Mouse (Mus musculus) CH12.LX (cell line): Measurements from ENCODE around the gene Gm44973. TPM values are rescaled to one million over a fixed set of nuclear protein-coding genes. Genes with fewer than 3 reads are reported as not detected.
A peak's percentile ranks its signal among the peaks of the same experiment; 100 is the strongest.

Source experiments
- DNase-seq: peaks from one replicate; pipeline ENCODE4 v3.0.0-alpha.2; 2013; ENCODE audit errors: extremely low read depth
- H3K27ac ChIP-seq: 2 replicates; pipeline ENCODE4 v1.5.1; 2012; ENCODE audit warnings: low read depth, mild to moderate bottlenecking, control low read depth, moderate library complexity; ENCODE audit not compliant: insufficient read depth
- H3K27me3 ChIP-seq: replicated peaks from 2 replicates; pipeline ENCODE3; 2012; ENCODE audit warnings: inconsistent platforms
- H3K36me3 ChIP-seq, 2 experiments: replicated peaks in 1 of 2; 2 replicates each; pipeline versions ENCODE3 to v1.6.1; 2012; ENCODE audit warnings: inconsistent platforms in 1 of 2, low read length in 1 of 2, mild to moderate bottlenecking in 1 of 2, mixed read lengths in 1 of 2, moderate library complexity in 1 of 2; ENCODE audit not compliant: control insufficient read depth in 1 of 2, insufficient read depth in 1 of 2
- H3K4me1 ChIP-seq, 2 experiments: 2 replicates each; pipeline ENCODE4 v1.6.1; 2012; ENCODE audit warnings: inconsistent platforms in 1 of 2, moderate library complexity in 1 of 2; ENCODE audit not compliant: insufficient read depth in 2 of 2, control insufficient read depth in 1 of 2
- H3K4me2 ChIP-seq: 2 replicates; pipeline ENCODE4 v1.6.1; 2012; ENCODE audit warnings: low read depth, mild to moderate bottlenecking, control low read depth; ENCODE audit not compliant: poor library complexity, insufficient read depth, severe bottlenecking
- H3K4me3 ChIP-seq, 3 experiments: fragments of 150-350 bp in 1 of 3; sonication (generic) in 1 of 3; replicated peaks in 1 of 3; 2 replicates each; pipeline versions ENCODE3 to v1.5.1; 2011 to 2012; ENCODE audit warnings: low read depth in 2 of 3, low read length in 2 of 3, mild to moderate bottlenecking in 2 of 3, moderate library complexity in 2 of 3, control low read depth in 1 of 3, improper control_type of control experiment in 1 of 3, inconsistent platforms in 1 of 3, mixed read lengths in 1 of 3; ENCODE audit not compliant: poor library complexity in 1 of 3
- H3K79me2 ChIP-seq: replicated peaks from 2 replicates; pipeline ENCODE4 v1.6.1; 2012; ENCODE audit warnings: mild to moderate bottlenecking, moderate library complexity; ENCODE audit not compliant: control insufficient read depth, poor library complexity, insufficient read depth, severe bottlenecking; ENCODE audit errors: extremely low read depth
- H3K9ac ChIP-seq: 2 replicates; pipeline ENCODE4 v1.6.1; 2012; ENCODE audit warnings: low read depth, mild to moderate bottlenecking, control low read depth, moderate library complexity; ENCODE audit not compliant: insufficient read depth
- H3K9me3 ChIP-seq: replicated peaks from 2 replicates; pipeline ENCODE3; 2012; ENCODE audit warnings: low read length, inconsistent platforms, mixed read lengths
- BHLHE40 ChIP-seq: IDR thresholded peaks from 2 replicates; pipeline ENCODE4 v1.6.1; 2011; ENCODE audit warnings: mild to moderate bottlenecking, low read depth, low read length, improper control_type of control experiment
- CHD2 ChIP-seq: IDR thresholded peaks from 2 replicates; pipeline ENCODE4 v1.6.1; 2011; ENCODE audit warnings: low read length, improper control_type of control experiment
- E2F4 ChIP-seq: IDR thresholded peaks from 2 replicates; pipeline ENCODE4 v1.6.1; 2011; ENCODE audit warnings: low read depth, low read length, improper control_type of control experiment; ENCODE audit not compliant: insufficient replicate concordance
- ELF1 ChIP-seq: IDR thresholded peaks from 2 replicates; pipeline ENCODE4 v1.6.1; 2014; ENCODE audit warnings: low read depth, mild to moderate bottlenecking, inconsistent platforms, low read length, improper control_type of control experiment
- EP300 ChIP-seq: IDR thresholded peaks from 2 replicates; pipeline ENCODE4 v1.6.1; 2011; ENCODE audit warnings: low read length, improper control_type of control experiment
- ETS1 ChIP-seq: conservative IDR thresholded peaks from 2 replicates; pipeline ENCODE4 v1.6.1; 2012; ENCODE audit warnings: low read depth, mild to moderate bottlenecking, inconsistent platforms, low read length, improper control_type of control experiment, moderate library complexity
- GABPA ChIP-seq: IDR thresholded peaks from 2 replicates; pipeline ENCODE4 v1.6.1; 2012; ENCODE audit warnings: low read depth, low read length, improper control_type of control experiment, inconsistent platforms; ENCODE audit not compliant: insufficient replicate concordance
- HCFC1 ChIP-seq: IDR thresholded peaks from 2 replicates; pipeline ENCODE4 v1.6.1; 2012; ENCODE audit warnings: low read depth, mild to moderate bottlenecking, inconsistent platforms, low read length, improper control_type of control experiment
- IRF4 ChIP-seq: IDR thresholded peaks from 2 replicates; pipeline ENCODE4 v1.6.1; 2014; ENCODE audit warnings: low read depth, mild to moderate bottlenecking, inconsistent platforms, low read length, improper control_type of control experiment
- MAFK ChIP-seq: IDR thresholded peaks from 2 replicates; pipeline ENCODE4 v1.6.1; 2011; ENCODE audit warnings: low read length, improper control_type of control experiment; ENCODE audit not compliant: insufficient replicate concordance
- MAZ ChIP-seq: IDR thresholded peaks from 2 replicates; pipeline ENCODE4 v1.6.1; 2012; ENCODE audit warnings: low read depth, mild to moderate bottlenecking, inconsistent platforms, low read length, improper control_type of control experiment, moderate library complexity
- MEF2A ChIP-seq: IDR thresholded peaks from 2 replicates; pipeline ENCODE4 v1.6.1; 2014; ENCODE audit warnings: low read depth, mild to moderate bottlenecking, inconsistent platforms, low read length, improper control_type of control experiment, borderline replicate concordance
- MYC ChIP-seq: IDR thresholded peaks from 2 replicates; pipeline ENCODE4 v1.6.1; 2011; ENCODE audit warnings: low read depth, mild to moderate bottlenecking, improper control_type of control experiment, low read length
- NELFE ChIP-seq: IDR thresholded peaks from 2 replicates; pipeline ENCODE4 v1.6.1; 2011; ENCODE audit warnings: low read depth, low read length, improper control_type of control experiment
- NRF1 ChIP-seq: IDR thresholded peaks from 2 replicates; pipeline ENCODE4 v1.6.1; 2014; ENCODE audit warnings: low read depth, mild to moderate bottlenecking, inconsistent platforms, low read length, improper control_type of control experiment, moderate library complexity
- POLR2A ChIP-seq: IDR thresholded peaks from 2 replicates; pipeline ENCODE4 v1.6.1; 2011; ENCODE audit warnings: low read depth, mild to moderate bottlenecking, improper control_type of control experiment, low read length
- POLR2AphosphoS2 ChIP-seq: IDR thresholded peaks from 2 replicates; pipeline ENCODE4 v1.6.1; 2011; ENCODE audit warnings: low read depth, low read length, improper control_type of control experiment
- RAD21 ChIP-seq: IDR thresholded peaks from 2 replicates; pipeline ENCODE4 v1.6.1; 2011; ENCODE audit warnings: low read depth, mild to moderate bottlenecking, low read length, improper control_type of control experiment, moderate library complexity
- RCOR1 ChIP-seq: conservative IDR thresholded peaks from 2 replicates; pipeline ENCODE4 v1.6.1; 2012; ENCODE audit warnings: low read depth, mild to moderate bottlenecking, inconsistent platforms, low read length, improper control_type of control experiment
- SIN3A ChIP-seq: IDR thresholded peaks from 2 replicates; pipeline ENCODE4 v1.6.1; 2012; ENCODE audit warnings: low read length, improper control_type of control experiment, inconsistent platforms
- TBP ChIP-seq: conservative IDR thresholded peaks from 2 replicates; pipeline ENCODE4 v1.6.1; 2011; ENCODE audit warnings: low read depth, low read length, improper control_type of control experiment
- TCF12 ChIP-seq: IDR thresholded peaks from 2 replicates; pipeline ENCODE4 v1.6.1; 2014; ENCODE audit warnings: low read depth, mild to moderate bottlenecking, inconsistent platforms, low read length, improper control_type of control experiment
- USF1 ChIP-seq: IDR thresholded peaks from 2 replicates; pipeline ENCODE4 v1.6.1; 2014; ENCODE audit warnings: low read depth, mild to moderate bottlenecking, inconsistent platforms, low read length, improper control_type of control experiment
- USF2 ChIP-seq: conservative IDR thresholded peaks from 2 replicates; pipeline ENCODE4 v1.6.1; 2011; ENCODE audit warnings: low read depth, low read length, improper control_type of control experiment
- ZKSCAN1 ChIP-seq: IDR thresholded peaks from 2 replicates; pipeline ENCODE4 v1.6.1; 2012; ENCODE audit warnings: low read depth, inconsistent platforms, low read length, improper control_type of control experiment, borderline replicate concordance
- ZNF384 ChIP-seq: IDR thresholded peaks from 2 replicates; pipeline ENCODE4 v1.6.1; 2012; ENCODE audit warnings: low read depth, low read length, improper control_type of control experiment, inconsistent platforms
- dilution Hi-C: fragments of 300-500 bp; cut with MboI; formaldehyde crosslinking; loops from 2 replicates; pipeline ENCODE4 v1.14.3; 2020; ENCODE audit warnings: low sequenced_read_pairs; ENCODE audit not compliant: extremely low pct_unique_long_range_greater_than_20kb, extremely low pct_ligation_motif_present
- in situ Hi-C: fragments of 300-500 bp; cut with MboI; formaldehyde crosslinking; loops from 3 replicates; pipeline ENCODE4 v1.14.3; 2019; ENCODE audit warnings: low sequenced_read_pairs, low pct_ligation_motif_present, low pct_unique_long_range_greater_than_20kb, mixed read lengths
- polyA plus RNA-seq: library from polyadenylated mRNA; unstranded; fragments of >175 nt; gene quantifications from 2 replicates; pipeline ENCODE4 v1.2.1, GENCODE M21; 2012; ENCODE audit warnings: low read depth; ENCODE audit not compliant: insufficient read length
- total RNA-seq, 2 experiments: library from RNA; depleted of rRNA; stranded (reverse); fragments of 300-350 nt in 1 of 2; fragments of >200 nt in 1 of 2; gene quantifications; 2 replicates each; pipeline ENCODE4 v1.2.3; 2012 to 2014

The Gm44973 gene
- total and polyA plus RNA-seq, 3 experiments: 1.3 to 6.3 TPM; not detected in 1

DNA sequence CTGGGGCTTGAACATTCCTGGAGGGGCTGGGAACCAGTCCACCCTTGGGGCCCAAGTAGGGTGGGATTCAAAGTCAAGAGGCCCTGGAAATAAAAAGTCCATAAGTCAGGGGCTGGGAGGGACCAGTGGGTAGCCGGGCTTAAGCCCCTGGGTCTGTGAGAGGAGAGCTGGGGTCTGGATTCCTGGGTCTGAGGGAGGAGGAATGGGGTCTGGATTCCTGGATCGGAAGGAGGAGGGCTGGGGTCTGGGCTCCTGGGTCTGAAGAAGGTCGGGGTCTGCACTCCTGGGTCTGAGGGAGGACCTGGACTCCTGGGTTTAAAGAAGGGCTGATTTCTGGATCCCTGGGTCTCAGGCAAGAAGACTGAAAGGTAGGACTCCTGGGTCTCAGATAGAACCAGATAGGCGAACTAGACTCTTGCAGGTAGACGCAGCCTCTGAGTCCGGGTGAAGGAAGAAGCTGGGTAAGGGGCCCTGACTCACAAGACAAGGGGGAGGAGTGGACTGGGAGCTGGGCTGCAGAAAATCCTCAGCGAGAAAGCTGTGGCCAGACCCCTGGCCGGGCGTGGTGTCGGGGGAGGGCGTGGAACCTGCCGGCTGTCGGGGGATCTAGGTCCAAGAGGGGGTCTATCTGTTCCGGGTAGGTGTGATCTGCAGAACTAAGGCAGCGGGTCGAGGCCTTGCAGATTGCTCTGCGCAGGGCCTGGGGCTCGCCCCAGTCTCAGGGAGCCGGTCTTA is 19.9 kb upstream of the Gm44973 start:
- Histone ChIP-seq H3K27ac (no peak overlapping the region), H3K79me2 (no peaks in the 10 kb centered on the region), H3K9ac (peak overlapping the region; percentile 91), H3K4me2 (peak overlapping the region; percentile 73), H3K4me1 (peaks cover 0 to 13% of the 10 kb centered on the region in 2 experiments; a peak in 2 of 4 replicates), H3K36me3 (peaks cover 11 to 23% of the 10 kb centered on the region in 2 experiments), H3K4me3 (peak overlapping the region; percentile 74 to 77 (median 75)), H3K9me3 (peaks cover 16% of the 10 kb centered on the region), H3K27me3 (no peaks in the 10 kb centered on the region)
- TF ChIP-seq CHD2 (no peak), MYC (no peak), EP300 (no peak), MEF2A (no peak), SIN3A (no peak)
- in situ Hi-C loops: no loop called here
- DNase-seq: no peak
- dilution Hi-C loops: no loop called here

DNA sequence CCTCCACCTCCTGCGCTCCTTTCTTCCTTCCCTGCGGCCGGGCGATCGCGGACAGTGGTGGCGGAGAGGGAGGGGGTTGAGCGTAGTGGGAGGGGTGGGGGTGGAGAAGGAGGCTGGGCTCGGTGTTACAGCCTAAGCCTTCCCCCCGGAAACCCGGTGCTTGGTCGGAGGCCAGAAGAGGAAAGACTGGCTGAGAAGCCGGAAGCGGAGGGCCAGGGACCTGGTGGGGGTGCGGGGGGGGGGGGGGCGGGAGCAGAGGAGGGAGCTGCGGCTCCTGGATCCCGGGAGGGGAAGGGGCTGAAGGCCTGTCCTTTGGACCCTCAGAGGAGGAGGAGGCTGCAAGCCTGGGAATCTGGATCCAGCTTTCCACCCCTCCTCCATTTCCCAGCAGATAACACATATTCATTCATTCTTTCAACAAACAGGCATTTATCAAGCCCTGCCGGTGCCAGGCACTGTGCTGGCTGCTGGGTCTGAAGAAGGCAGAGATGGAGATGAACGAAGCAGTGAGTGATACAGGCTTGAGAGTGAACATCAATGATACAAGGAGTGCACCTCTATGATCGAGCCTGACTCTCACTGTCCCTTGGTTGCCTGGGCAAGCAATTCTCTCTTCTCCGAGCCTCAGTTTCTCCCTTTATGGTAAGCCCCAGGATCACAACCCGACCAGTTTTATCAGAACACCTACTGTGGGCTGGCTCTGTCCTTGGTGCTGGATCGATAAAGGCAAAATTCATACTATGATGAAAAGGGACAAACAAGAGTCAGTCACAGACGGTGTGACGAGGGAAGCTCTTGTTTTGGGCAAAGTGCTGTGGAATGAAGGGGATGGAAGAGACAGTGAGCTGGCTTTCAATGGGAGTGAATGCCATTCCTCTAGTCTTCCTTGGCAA is 19.0 kb upstream of the Gm44973 start, which contains the start of gene Zfp579:
Gene Zfp579, minus strand, starts transcription at position 156 of the 893 bp plus-strand sequence.
- Histone ChIP-seq H3K9ac (peak within 1 kb of the TSS; percentile 91), H3K27me3 (no peaks in the 10 kb centered on the region), H3K36me3 (peaks cover 11 to 23% of the 10 kb centered on the region in 2 experiments), H3K9me3 (peaks cover 12% of the 10 kb centered on the region), H3K79me2 (no peaks in the 10 kb centered on the region), H3K4me3 (peak within 1 kb of the TSS; percentile 75 to 82 (median 77)), H3K4me2 (peak within 1 kb of the TSS; percentile 73), H3K4me1 (peaks cover 0 to 13% of the 10 kb centered on the region in 2 experiments; a peak in 2 of 4 replicates), H3K27ac (peak within 1 kb of the TSS; percentile 25)
- DNase-seq: peak; percentile 87
- TF ChIP-seq USF2 (no peak), NELFE (peak; percentile 55; the same call in 1 of the 2 replicates), ELF1 (peak; percentile 78), SIN3A (peak; percentile 83), MAZ (peak; percentile 97), GABPA (no peak), RAD21 (no peak), HCFC1 (peak; percentile 78), ETS1 (no peak), MAFK (no peak), IRF4 (peak; percentile 62; the same call in 1 of the 2 replicates), ZNF384 (no peak), NRF1 (0 out of 2 replicates have a peak, but pooled peaks have one; percentile 8), ZKSCAN1 (peak; percentile 31; the same call in 1 of the 2 replicates), TCF12 (peak; percentile 33; the same call in 1 of the 2 replicates), RCOR1 (no peak), E2F4 (no peak), POLR2AphosphoS2 (no peak), BHLHE40 (no peak), CHD2 (peak; percentile 79), USF1 (no peak), TBP (no peak), POLR2A (peak; percentile 58)
- dilution Hi-C loops: no loop called here
- in situ Hi-C loops: no loop called here
